Mouse (Mus musculus): ENCODE measurements around the gene Themis2. TPM values are rescaled to one million over a fixed set of nuclear protein-coding genes. Genes with fewer than 3 reads are reported as not detected.

The Themis2 gene
- total and polyA plus RNA-seq, 2 experiments from 2014 or later = 0.35 to 0.78 TPM

GRCm38 (mm10) chr4:132757633-132758351 lies 38.4 kb downstream of the Themis2 start:
- DNase-seq (ENCODE audit: low spot score) (no peak), ATAC-seq (no peak)
- H3K27ac ChIP-seq = no peak overlapping the region
- no peaks in the 10 kb centered on the region for H3K9me3 ChIP-seq (ENCODE audit: low read length)
- H3K9ac ChIP-seq (replicated peaks; ENCODE audit: low read length) = peak overlapping the region; percentile 37; the same call in 1 of the 2 replicates
- TF ChIP-seq CTCF (IDR thresholded peaks at IDR 0.05; ENCODE audit: low read depth) = no peak
- peak overlapping the region; percentile 93; the same call in 1 of the 2 replicates for H3K4me2 ChIP-seq (ENCODE audit: low read depth, low read length)
- peaks cover 7% of the 10 kb centered on the region; the same call in 1 of the 2 replicates for H3K4me1 ChIP-seq (ENCODE audit: insufficient read depth, low read length)
- no peaks in the 10 kb centered on the region for H3K36me3 ChIP-seq (ENCODE audit: insufficient read depth, low read length)
- 0 out of 2 replicates have a peak, but pooled peaks cover 7% of the 10 kb centered on the region for H3K27me3 ChIP-seq (ENCODE audit: insufficient read depth, low read length)
- H3K4me3 ChIP-seq (ENCODE audit: low read length) = no peak overlapping the region
- 88% methylated on average over 7 of the region's 7 CpGs for WGBS

GRCm38 (mm10) chr4:132756974-132757373 lies 39.2 kb downstream of the Themis2 start, which contains the start of gene Smpdl3b:
Smpdl3b (minus strand) TSS chr4:132757252.
- peak; percentile 81; the same call in 1 of the 2 replicates for ATAC-seq
- no peak within 1 kb of the TSS for H3K27ac ChIP-seq
- WGBS = under 1% methylated on average over 22 of the region's 22 CpGs
- H3K4me2 ChIP-seq (ENCODE audit: low read depth, low read length) = peak within 1 kb of the TSS; percentile 93
- H3K27me3 ChIP-seq (ENCODE audit: insufficient read depth, low read length) = 0 out of 2 replicates have a peak, but pooled peaks cover 7% of the 10 kb centered on the region
- peak within 1 kb of the TSS; percentile 41 for H3K4me3 ChIP-seq (ENCODE audit: low read length)
- H3K4me1 ChIP-seq (ENCODE audit: insufficient read depth, low read length) = peaks cover 7% of the 10 kb centered on the region; the same call in 1 of the 2 replicates
- peak within 1 kb of the TSS; percentile 37; the same call in 1 of the 2 replicates for H3K9ac ChIP-seq (replicated peaks; ENCODE audit: low read length)
- no peaks in the 10 kb centered on the region for H3K9me3 ChIP-seq (ENCODE audit: low read length)
- no peaks in the 10 kb centered on the region for H3K36me3 ChIP-seq (ENCODE audit: insufficient read depth, low read length)
- peak; percentile 69 for TF ChIP-seq CTCF (IDR thresholded peaks at IDR 0.05; ENCODE audit: low read depth)
- peak; percentile 83 for DNase-seq (ENCODE audit: low spot score)

- H3K4me3 ChIP-seq (ENCODE audit: low read length) = no peak overlapping the region
- 72% methylated on average over 6 of the region's 6 CpGs for WGBS
- no peak overlapping the region for H3K27ac ChIP-seq
- peak; percentile 39 for DNase-seq (ENCODE audit: low spot score)
- H3K36me3 ChIP-seq (ENCODE audit: insufficient read depth, low read length) = no peaks in the 10 kb centered on the region
- ATAC-seq = no peak
- no peaks in the 10 kb centered on the region for H3K9me3 ChIP-seq (ENCODE audit: low read length)
- peaks cover 7% of the 10 kb centered on the region; the same call in 1 of the 2 replicates for H3K4me1 ChIP-seq (ENCODE audit: insufficient read depth, low read length)
- H3K4me2 ChIP-seq (ENCODE audit: low read depth, low read length) = no peak overlapping the region
- no peak for TF ChIP-seq CTCF (IDR thresholded peaks at IDR 0.05; ENCODE audit: low read depth)
- 0 out of 2 replicates have a peak, but pooled peaks cover 4% of the 10 kb centered on the region for H3K27me3 ChIP-seq (ENCODE audit: insufficient read depth, low read length)
- no peak overlapping the region for H3K9ac ChIP-seq (replicated peaks; ENCODE audit: low read length)
These were observed 43.2 kb downstream of the Themis2 start for GRCm38 (mm10) chr4:132752992-132753391.

- peaks cover 3% of the 10 kb centered on the region; the same call in 1 of the 2 replicates for H3K4me1 ChIP-seq (ENCODE audit: insufficient read depth, low read length)
- H3K9me3 ChIP-seq (ENCODE audit: low read length) = no peaks in the 10 kb centered on the region
- H3K27ac ChIP-seq = no peak overlapping the region
- no peak overlapping the region for H3K4me3 ChIP-seq (ENCODE audit: low read length)
- H3K4me2 ChIP-seq (ENCODE audit: low read depth, low read length) = no peak overlapping the region
- no peaks in the 10 kb centered on the region for H3K36me3 ChIP-seq (ENCODE audit: insufficient read depth, low read length)
- TF ChIP-seq CTCF (IDR thresholded peaks at IDR 0.05; ENCODE audit: low read depth) = no peak
- H3K27me3 ChIP-seq (ENCODE audit: insufficient read depth, low read length) = no peaks in the 10 kb centered on the region
- no peak for DNase-seq (ENCODE audit: low spot score)
- WGBS = 79% methylated on average over 6 of the region's 6 CpGs
- H3K9ac ChIP-seq (replicated peaks; ENCODE audit: low read length) = no peak overlapping the region
- no peak for ATAC-seq
These were observed 46.8 kb downstream of the Themis2 start for GRCm38 (mm10) chr4:132749258-132749982.

GRCm38 (mm10) chr4:132748778-132749177 lies 47.4 kb downstream of the Themis2 start:
- no peak for TF ChIP-seq CTCF (IDR thresholded peaks at IDR 0.05; ENCODE audit: low read depth)
- Histone ChIP-seq H3K4me3 (ENCODE audit: low read length) (no peak overlapping the region), H3K9me3 (ENCODE audit: low read length) (no peaks in the 10 kb centered on the region), H3K4me2 (ENCODE audit: low read depth, low read length) (no peak overlapping the region), H3K36me3 (ENCODE audit: insufficient read depth, low read length) (no peaks in the 10 kb centered on the region), H3K9ac (replicated peaks; ENCODE audit: low read length) (no peak overlapping the region), H3K27ac (no peak overlapping the region), H3K27me3 (ENCODE audit: insufficient read depth, low read length) (no peaks in the 10 kb centered on the region), H3K4me1 (ENCODE audit: insufficient read depth, low read length) (peaks cover 9% of the 10 kb centered on the region; the same call in 1 of the 2 replicates)
- no peak for ATAC-seq
- 96% methylated on average over 4 of the region's 4 CpGs for WGBS
- DNase-seq (ENCODE audit: low spot score) = no peak

- Histone ChIP-seq H3K27me3 (ENCODE audit: insufficient read depth, low read length) (no peaks in the 10 kb centered on the region), H3K4me3 (ENCODE audit: low read length) (no peak overlapping the region), H3K4me2 (ENCODE audit: low read depth, low read length) (no peak overlapping the region), H3K9me3 (ENCODE audit: low read length) (no peaks in the 10 kb centered on the region), H3K27ac (peak overlapping the region; percentile 11; the same call in 1 of the 2 replicates), H3K36me3 (ENCODE audit: insufficient read depth, low read length) (no peaks in the 10 kb centered on the region), H3K4me1 (ENCODE audit: insufficient read depth, low read length) (peaks cover 9% of the 10 kb centered on the region; the same call in 1 of the 2 replicates), H3K9ac (replicated peaks; ENCODE audit: low read length) (no peak overlapping the region)
- WGBS = 73% methylated on average over 9 of the region's 9 CpGs
- TF ChIP-seq CTCF (IDR thresholded peaks at IDR 0.05; ENCODE audit: low read depth) = no peak
- DNase-seq (ENCODE audit: low spot score) (no peak), ATAC-seq (no peak)
These were observed 48.4 kb downstream of the Themis2 start for GRCm38 (mm10) chr4:132747664-132748259.
